Mouse (Mus musculus): Measurements from ENCODE around the gene Rtkn2.

Rtkn2 gene

DNA sequence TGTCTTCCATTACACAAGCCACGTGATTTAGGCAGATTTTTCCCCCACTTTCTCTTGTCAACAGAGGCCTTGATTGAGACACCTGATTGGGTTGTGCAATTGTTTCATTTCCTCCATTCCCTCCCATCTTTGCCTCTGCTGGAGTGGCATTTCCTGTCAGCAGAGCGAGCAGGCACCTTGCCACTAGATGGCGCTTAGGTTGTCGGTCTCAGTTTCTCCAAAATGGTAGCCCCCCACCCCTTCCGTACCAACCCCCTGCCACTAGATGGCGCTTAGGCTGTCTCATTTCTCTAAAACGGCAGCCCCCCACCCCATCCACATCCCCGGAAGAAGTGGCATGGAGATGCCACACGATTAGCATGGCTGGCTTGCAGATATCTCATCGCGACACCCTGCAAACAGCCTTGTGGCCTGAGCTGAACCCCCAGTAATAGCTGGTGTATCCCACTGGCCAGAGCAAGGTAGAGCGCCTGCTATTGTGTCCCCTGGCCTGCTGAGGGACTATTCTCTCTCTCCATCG is 18.8 kb downstream of the Rtkn2 start:
- no peak for DNase-seq

- no peak for DNase-seq
These were observed 19.8 kb downstream of the Rtkn2 start for GRCm38 (mm10) chr10:67999170-67999569.

GRCm38 (mm10) chr10:68001456-68001855 is 22.1 kb downstream of the Rtkn2 start:
- no peak for DNase-seq

- no peak for DNase-seq
These were observed 24.5 kb downstream of the Rtkn2 start for GRCm38 (mm10) chr10:68003651-68004422.

DNA sequence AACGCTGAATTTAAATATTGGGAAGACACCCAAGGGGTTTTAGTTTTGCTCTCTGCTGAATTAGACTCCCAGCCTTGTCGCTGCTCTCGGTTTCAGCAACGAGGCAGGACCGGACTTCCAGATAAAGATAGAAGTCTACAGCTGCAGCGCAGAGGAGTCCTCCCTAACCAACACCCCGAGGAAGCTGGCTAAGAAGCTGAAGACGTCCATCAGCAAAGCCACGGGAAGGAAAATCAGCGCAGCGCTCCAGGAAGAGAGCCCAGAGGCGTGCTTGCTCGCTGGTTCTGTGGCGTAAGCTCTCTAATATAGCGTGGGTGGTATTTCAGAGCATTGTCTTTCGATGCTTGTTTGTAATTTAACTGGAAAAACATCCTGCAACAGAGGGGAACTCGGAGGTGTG is 26.0 kb downstream of the Rtkn2 start:
- no peak for DNase-seq

DNA sequence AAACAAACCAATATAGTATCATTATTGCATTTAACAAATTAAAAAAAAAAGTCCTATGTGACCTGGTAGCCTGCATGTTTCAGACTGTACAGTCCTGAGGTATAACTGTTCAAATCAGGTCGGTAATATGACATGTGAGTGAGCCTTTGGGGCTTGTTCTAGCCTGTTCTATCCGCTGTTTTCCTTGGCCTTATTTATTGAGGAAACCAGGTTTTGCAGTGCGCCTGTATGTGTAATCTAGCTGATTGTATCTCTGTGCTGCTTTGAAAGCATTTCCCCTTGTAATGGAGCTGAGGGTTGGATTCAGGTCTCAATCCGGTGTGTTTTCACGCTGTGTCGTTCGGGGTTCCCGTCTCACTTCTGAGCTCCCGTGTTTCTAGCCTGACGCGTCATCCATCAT is 27.1 kb downstream of the Rtkn2 start:
- DNase-seq, result no peak

DNA sequence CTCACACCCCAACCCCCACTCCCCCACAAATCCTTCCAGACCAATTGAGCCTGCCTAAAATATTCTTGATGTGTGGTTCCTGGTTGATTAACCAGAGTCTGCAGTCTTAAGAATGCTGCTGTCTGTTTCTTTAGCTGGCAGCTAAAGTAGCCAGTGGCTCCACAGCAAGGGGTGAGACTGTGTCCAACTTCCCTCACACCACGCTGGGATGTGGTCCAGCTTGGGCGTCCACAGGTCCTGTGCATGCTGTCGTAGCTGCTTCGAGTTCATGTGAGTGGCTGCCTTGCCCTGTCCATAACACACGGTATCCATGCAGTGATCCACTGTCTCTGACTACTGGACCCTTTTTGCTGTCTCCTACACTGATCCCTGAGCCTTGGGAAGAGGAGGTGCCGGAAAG is 27.7 kb downstream of the Rtkn2 start:
- DNase-seq, result no peak

GRCm38 (mm10) chr10:68008198-68008955 is 29.0 kb downstream of the Rtkn2 start:
- no peak for DNase-seq

DNA sequence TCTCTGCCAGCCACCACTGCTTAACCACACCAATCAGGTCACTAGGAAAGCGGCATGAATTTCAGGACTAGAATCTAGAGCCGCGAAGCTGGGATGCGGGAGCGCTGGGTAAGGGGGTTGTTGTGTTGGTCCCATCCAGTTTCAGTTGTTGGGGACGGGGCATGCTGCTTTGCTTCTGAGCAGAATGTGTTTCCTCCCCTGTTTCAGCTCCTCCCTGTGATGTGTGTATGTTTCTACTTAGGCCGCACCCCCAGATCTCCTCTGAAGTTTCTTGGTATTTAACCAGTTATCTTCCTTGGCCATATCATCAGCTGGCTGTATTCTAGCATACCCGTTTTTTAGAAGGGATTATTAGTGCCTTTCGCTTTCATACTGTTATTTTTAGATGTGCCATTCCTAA is 29.9 kb downstream of the Rtkn2 start:
- no peak for DNase-seq

DNA sequence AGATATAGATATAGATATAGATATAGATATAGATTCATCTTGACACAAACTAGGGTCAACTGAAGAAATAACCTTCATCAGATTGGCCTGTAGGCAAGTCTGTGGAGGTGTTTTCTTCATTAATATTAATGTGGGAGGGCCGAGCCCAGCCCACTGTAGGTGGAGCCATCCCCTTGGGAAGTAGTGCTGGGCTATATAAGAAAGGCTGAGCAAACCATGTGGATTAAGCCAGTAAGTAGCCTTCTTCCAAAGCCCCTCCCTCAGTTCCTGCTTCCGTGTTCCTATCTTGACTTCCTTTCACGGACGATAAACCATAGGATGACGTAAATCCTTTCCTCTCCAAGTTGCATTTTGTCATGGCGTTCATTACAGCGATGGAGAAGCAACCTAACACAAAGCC is 30.5 kb downstream of the Rtkn2 start:
- no peak for DNase-seq

GRCm38 (mm10) chr10:68013137-68013536 is 33.8 kb downstream of the Rtkn2 start:
- no peak for DNase-seq

GRCm38 (mm10) chr10:68020755-68021154 is 41.4 kb downstream of the Rtkn2 start:
- DNase-seq, result no peak

GRCm38 (mm10) chr10:68025660-68026059 is 46.3 kb downstream of the Rtkn2 start:
- no peak for DNase-seq

DNA sequence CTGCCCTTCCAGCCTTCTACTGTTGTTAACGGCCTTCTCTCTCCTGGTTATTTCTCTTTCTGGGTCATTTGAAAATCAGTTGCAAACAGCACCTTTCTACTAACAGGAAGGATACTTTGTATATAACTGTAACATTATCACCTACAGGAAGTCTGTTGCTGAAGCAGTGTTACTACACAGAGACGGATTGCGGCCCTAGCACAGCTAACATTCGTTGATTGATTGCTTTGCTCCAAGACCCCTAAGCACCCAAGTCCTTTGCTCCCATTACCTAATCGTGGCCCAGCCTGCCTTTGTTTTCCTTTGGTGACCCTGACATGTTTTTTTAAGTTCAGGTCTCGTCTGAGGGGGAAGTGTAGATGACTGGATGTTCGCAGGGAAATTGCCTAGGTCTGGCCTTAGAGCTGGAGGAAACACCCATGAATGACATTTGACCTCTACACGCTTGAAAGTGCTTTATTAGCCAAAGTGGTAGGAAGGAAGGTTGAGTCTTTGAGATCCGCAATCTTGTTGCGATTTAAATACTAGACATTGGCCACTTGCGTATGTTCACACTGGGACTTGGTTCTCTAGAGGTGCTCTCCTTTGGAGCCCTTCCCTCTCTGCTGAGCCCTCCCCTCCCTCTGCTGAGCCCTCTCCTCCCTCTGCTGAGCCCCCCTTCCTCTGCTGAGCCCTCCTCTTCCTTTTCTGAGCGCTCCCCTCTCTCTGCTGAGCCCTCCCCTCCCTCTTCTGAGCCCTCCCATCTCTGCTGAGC is 49.1 kb downstream of the Rtkn2 start:
- DNase-seq, result no peak

GRCm38 (mm10) chr10:68029081-68029626 is 49.8 kb downstream of the Rtkn2 start:
- no peak for DNase-seq

GRCm38 (mm10) chr10:68030027-68030426 is 50.7 kb downstream of the Rtkn2 start:
- DNase-seq, result no peak

DNA sequence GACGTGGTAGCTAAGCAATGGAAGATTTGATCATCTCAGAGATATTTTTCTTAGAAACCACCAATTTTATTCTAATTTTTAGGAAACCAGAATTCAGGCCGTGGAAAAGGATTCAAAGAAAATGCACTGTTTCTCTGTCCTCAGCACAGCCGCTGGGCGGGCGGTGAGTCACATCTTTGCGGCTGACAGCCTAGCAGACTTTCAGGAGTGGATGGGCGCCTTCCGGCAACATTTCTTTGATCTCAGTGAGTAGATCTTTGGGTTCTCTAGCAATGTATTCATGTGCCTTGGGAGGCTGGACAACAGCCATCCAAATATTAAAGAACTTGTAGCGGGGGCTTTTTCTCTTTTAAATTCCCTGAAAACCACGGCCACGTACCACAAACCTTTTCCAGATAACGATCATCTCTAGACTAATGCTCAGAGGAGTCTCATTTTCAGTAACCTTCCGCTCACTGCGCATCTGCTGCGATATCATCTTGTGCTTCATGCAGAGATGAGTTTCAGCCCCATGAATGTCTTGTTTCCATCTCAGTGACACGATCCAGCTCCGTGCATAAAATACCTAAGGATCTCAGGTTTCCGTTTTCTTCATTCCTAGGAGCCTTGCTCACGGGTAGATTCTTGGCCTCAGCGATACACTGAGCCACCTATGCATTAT is 56.5 kb downstream of the Rtkn2 start:
- no peak for DNase-seq

DNA sequence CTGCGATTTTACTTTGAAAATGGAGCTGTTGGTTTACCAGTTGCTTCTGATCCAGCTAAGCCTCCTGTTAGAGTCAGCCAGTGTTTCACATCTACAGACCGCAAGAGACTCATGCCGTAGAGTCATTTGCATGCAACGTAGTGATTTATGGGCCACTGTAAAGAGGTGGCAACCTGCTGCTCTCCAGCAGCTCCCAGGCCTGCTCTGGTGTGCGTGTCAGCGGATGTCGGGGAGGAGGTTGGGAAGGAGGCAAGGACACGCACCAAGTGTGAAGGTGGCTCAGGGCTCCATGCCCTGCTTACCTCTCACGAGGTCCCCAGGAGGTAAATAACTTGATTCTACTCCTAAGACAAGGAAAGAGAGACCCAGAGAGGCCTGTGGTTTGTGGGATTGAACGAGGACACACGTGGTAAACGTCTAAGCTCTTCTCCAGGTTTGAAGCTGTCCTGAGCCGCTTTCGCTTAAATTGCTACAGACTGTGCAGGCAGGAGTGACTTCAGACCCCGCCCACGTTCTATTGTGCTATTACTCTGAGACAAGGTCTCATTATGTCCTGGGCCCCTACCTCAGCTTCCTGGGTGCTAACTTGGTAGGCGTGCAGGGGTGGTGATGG is 57.1 kb downstream of the Rtkn2 start:
- DNase-seq, result no peak

DNA sequence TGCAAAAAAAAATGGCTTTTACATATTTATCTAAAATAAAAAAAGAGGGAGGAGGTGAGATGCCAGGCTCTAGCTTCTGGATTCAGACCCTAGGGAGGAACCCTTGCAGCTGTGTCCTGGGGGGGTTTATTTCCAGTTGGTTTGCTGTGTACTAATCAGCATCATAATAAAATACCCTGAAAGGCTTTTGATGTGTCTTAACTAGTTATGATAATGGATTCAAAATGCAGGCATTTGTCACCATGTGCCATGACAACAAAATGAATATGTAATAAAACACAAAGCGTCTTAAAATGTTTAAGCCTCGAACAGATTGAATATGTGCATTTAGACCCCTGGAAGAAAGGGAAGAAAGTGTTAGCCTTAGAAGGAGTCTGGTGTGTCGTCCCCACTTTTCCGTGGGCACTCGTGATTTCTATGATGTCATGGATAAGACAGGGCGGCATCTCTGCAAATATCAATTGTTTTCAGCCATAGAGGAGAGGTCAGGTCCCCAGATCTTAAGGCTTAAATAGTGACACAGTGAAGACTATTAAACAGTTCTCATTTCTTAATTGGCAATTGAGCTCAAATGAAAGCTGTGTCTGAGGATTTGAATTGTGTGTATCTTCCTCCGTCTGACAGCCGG is 59.7 kb downstream of the Rtkn2 start:
- DNase-seq, result no peak

- DNase-seq, result no peak
These were observed 60.4 kb downstream of the Rtkn2 start for GRCm38 (mm10) chr10:68039641-68040205.

GRCm38 (mm10) chr10:68040394-68040793 is 61.0 kb downstream of the Rtkn2 start:
- DNase-seq, result no peak
